Mouse (Mus musculus): ENCODE measurements around the gene Nfkbib. TPM values are rescaled to one million over a fixed set of nuclear protein-coding genes. Genes with fewer than 3 reads are reported as not detected.

The Nfkbib gene
- polyA plus RNA-seq, 1 experiment from 2014 or later = 50.7 TPM

DNA sequence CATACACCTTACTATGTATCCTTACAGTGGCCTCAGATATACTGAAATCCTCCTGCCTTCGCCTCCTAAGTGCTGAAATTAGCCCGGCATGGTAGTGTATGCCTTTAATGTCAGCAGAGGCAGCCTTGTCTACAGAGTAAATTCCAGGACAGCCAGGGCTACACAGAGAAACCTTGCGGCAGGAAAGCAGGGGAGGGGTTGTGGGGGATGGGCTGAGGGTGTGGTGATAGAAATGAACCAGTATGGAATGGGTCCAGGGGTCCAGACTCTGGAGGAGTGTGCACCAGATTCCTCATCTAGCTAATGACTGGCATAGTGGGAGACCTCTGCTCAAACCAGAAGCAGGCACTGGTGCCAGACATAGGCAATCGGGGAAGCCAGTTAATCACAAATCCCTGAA, 48.2 kb downstream of the Nfkbib start:
- H3K9me3 ChIP-seq = no peaks in the 10 kb centered on the region
- H3K36me3 ChIP-seq = peaks cover 2% of the 10 kb centered on the region; the same call in 1 of the 2 replicates
- H3K4me1 ChIP-seq = peaks cover 24% of the 10 kb centered on the region
- no peak overlapping the region for H3K4me3 ChIP-seq
- WGBS = 30% methylated on average over 4 of the region's 4 CpGs
- no peak overlapping the region for H3K27ac ChIP-seq
- DNase-seq (ENCODE audit: low spot score) = no peak
- H3K27me3 ChIP-seq (ENCODE audit: insufficient read depth, poor library complexity, severe bottlenecking) = no peaks in the 10 kb centered on the region

DNA sequence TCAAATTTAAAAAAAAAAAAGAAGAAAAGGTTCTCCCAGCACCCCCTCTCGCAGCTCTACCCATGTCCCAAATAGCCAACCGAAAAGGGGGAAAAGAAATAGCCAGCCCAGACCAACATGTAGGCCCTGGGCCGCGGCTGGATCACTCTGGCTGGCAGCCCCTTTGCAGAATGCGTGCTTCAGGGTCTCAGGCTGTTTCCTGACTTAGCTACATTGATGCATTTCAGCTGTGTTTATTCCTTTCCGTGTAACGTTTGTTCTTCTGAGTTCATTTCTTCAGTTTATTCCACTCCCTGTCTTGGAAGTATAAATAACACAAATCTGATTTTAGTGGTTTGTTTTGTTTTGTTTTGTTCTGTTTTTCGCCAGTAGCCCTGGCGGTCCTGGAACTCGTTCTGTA, 49.6 kb downstream of the Nfkbib start:
- Histone ChIP-seq H3K27ac (no peak overlapping the region), H3K36me3 (no peaks in the 10 kb centered on the region), H3K4me1 (peaks cover 31% of the 10 kb centered on the region), H3K27me3 (ENCODE audit: insufficient read depth, poor library complexity, severe bottlenecking) (no peaks in the 10 kb centered on the region), H3K4me3 (0 out of 2 replicates have a peak overlapping the region, but pooled peaks have one; percentile 70), H3K9me3 (no peaks in the 10 kb centered on the region)
- DNase-seq (ENCODE audit: low spot score) = no peak
- 84% methylated on average over 10 of the region's 10 CpGs for WGBS

DNA sequence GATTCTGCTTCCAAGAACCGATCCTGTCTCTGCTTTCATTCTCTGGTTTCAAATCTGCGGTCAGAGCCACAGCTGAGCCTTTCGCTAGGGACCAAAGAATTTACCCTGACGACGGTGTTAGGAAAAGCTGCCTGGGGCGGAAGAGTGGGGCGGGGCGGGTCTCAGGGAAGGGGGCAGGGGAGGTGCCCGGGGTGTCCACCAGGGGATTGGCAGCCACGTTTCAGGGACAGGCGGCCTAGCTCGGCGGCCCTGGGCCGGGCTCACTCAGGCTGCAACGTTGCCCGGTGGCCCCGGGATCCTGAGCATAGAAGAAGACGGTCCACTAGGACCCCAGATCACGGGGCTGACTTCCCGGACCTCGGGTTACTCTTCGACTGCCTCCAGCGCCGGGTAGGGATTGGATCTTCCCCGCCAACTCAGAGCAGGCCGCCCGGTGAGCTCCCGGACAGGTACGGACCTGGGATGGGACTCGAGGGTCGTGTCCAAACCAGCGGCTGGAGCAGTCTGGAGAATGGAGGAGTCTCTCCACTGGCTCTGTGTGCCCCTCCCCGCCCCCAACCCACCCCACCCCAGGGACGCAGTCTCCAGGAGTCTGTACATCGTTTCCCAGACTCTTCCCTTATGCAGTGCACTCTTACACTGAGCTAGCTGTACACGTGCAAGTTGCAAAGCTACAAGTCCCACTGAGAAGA, 50.6 kb downstream of the Nfkbib start, which contains the start of gene Fbxo17:
Gene Fbxo17, plus strand, starts transcription at position 215 of the 692 bp plus-strand sequence.
- Histone ChIP-seq H3K36me3 (no peaks in the 10 kb centered on the region), H3K4me3 (peak within 1 kb of the TSS; percentile 70), H3K27ac (peak within 1 kb of the TSS; percentile 92), H3K9me3 (no peaks in the 10 kb centered on the region), H3K27me3 (ENCODE audit: insufficient read depth, poor library complexity, severe bottlenecking) (no peaks in the 10 kb centered on the region), H3K4me1 (peaks cover 31% of the 10 kb centered on the region)
- WGBS = 2% methylated on average over 35 of the region's 36 CpGs
- DNase-seq (ENCODE audit: low spot score) = peak; percentile 89

DNA sequence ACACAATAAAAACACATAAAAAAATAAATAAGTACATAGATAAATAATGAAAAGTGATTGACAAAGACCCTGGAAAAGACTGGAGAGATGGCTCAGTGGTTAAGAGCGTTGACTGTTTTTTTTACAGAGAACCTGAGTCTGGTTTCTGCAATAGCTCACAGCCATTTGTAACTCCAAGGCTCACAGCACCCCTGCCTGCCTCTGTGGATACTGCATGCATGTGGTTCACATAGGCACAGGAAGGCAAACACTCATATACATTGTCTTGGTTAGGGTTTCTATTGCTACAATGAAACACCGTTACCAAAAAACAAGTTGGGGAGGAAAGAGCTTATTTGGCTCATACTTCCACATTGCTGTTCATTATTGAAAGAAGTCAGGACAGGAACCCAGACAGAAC, 51.7 kb downstream of the Nfkbib start:
- Histone ChIP-seq H3K9me3 (no peaks in the 10 kb centered on the region), H3K27ac (no peak overlapping the region), H3K4me1 (peaks cover 31% of the 10 kb centered on the region), H3K36me3 (no peaks in the 10 kb centered on the region), H3K4me3 (no peak overlapping the region), H3K27me3 (ENCODE audit: insufficient read depth, poor library complexity, severe bottlenecking) (no peaks in the 10 kb centered on the region)
- DNase-seq (ENCODE audit: low spot score) = no peak
- 90% methylated on average over 2 of the region's 2 CpGs for WGBS

DNA sequence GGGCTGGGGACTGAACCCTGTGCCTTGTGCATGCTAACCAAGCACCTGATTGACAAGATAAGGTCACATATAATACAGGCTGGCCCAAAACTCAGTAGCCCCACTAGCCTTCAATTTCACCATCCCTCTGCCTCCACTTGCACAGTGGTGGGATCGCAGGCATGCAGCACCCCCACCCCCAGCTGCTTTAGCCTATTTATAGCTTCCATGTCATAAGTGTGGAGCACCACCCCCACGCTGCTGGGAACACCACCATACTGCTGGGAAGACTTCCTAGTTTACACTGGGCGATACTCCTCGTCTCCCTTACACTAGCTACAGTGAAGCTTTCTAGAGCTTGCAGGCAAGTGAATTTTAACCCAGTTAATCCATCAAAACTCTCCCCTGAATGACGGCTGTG, 52.6 kb downstream of the Nfkbib start:
- Histone ChIP-seq H3K27ac (peak overlapping the region; percentile 54; the same call in 1 of the 2 replicates), H3K4me1 (peaks cover 31% of the 10 kb centered on the region), H3K27me3 (ENCODE audit: insufficient read depth, poor library complexity, severe bottlenecking) (no peaks in the 10 kb centered on the region), H3K9me3 (no peaks in the 10 kb centered on the region), H3K36me3 (no peaks in the 10 kb centered on the region), H3K4me3 (0 out of 2 replicates have a peak overlapping the region, but pooled peaks have one; percentile 0)
- DNase-seq (ENCODE audit: low spot score) = no peak
- 51% methylated on average over 5 of the region's 5 CpGs for WGBS

DNA sequence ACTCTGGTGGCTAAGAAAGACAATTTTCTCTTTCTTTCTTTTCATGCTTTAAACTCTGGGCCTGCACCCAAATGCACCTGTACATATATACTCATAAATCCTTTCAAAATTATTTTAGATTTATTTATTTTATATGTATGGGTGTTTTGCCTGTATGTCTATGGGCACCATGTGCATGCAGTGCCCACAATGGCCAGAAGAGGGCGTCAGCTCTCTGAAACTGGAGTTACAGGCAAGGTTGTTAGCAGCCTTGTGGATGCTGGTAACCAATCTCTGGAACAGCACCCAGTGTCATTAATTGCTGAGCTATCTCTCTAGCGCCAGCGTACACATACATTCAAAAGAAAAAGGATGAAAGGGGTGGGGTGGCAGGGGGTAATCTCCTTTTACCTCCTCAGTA, 56.4 kb downstream of the Nfkbib start:
- H3K36me3 ChIP-seq = no peaks in the 10 kb centered on the region
- peaks cover 19% of the 10 kb centered on the region for H3K4me1 ChIP-seq
- no peak overlapping the region for H3K4me3 ChIP-seq
- WGBS = 66% methylated on average over 3 of the region's 3 CpGs
- H3K27ac ChIP-seq = no peak overlapping the region
- no peak for DNase-seq (ENCODE audit: low spot score)
- no peaks in the 10 kb centered on the region for H3K27me3 ChIP-seq (ENCODE audit: insufficient read depth, poor library complexity, severe bottlenecking)
- no peaks in the 10 kb centered on the region for H3K9me3 ChIP-seq

DNA sequence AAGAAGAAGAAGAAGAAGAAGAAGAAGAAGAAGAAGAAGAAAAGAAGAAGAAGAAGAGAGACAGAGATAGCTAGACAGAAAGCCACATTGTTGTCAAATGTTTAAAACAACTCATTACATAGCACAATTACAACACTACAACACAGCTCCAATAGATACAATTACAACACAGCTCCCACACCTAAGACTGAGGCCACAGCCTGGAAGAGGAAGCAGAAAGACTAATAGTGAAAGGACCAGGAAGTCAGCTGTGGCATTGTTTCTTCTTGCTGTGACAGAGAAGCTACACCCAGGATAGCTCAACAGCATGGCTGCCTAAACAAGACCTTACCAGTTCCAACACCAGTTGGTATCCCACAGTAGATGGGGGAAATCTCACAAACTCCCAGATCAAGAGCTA, 57.9 kb downstream of the Nfkbib start:
- no peak for DNase-seq (ENCODE audit: low spot score)
- Histone ChIP-seq H3K27ac (no peak overlapping the region), H3K4me1 (peaks cover 10% of the 10 kb centered on the region), H3K27me3 (ENCODE audit: insufficient read depth, poor library complexity, severe bottlenecking) (no peaks in the 10 kb centered on the region), H3K9me3 (no peaks in the 10 kb centered on the region), H3K4me3 (no peak overlapping the region), H3K36me3 (no peaks in the 10 kb centered on the region)

Other genes with a start within 250 kb of the Nfkbib start
- not detected in 2 replicates for gene Ifnl3, start 244.7 kb downstream of the Nfkbib start, polyA plus RNA-seq (2016; fragmentation: Nextera tagmentation; extraction: Ambion mirVana)
- gene Sycn, start 226.6 kb downstream of the Nfkbib start, polyA plus RNA-seq (2016; fragmentation: Nextera tagmentation; extraction: Ambion mirVana) = not detected in 2 replicates
- not detected in 2 replicates for gene Nccrp1, start 220.3 kb downstream of the Nfkbib start, polyA plus RNA-seq (2016; fragmentation: Nextera tagmentation; extraction: Ambion mirVana)
- 24.5 and 29.7 TPM in 2 replicates for gene Samd4b, start 169.4 kb downstream of the Nfkbib start, polyA plus RNA-seq (2016; fragmentation: Nextera tagmentation; extraction: Ambion mirVana)
- 47.2 and 53.0 TPM in 2 replicates for gene Pak4, start 169.3 kb downstream of the Nfkbib start, polyA plus RNA-seq (2016; fragmentation: Nextera tagmentation; extraction: Ambion mirVana)
- 0.34 TPM in 1 of 2 replicates, not detected in the other for gene Acp7, start 136.2 kb downstream of the Nfkbib start, polyA plus RNA-seq (2016; fragmentation: Nextera tagmentation; extraction: Ambion mirVana)
- gene Fbxo27, start 74.7 kb downstream of the Nfkbib start, polyA plus RNA-seq (2016; fragmentation: Nextera tagmentation; extraction: Ambion mirVana) = 4.7 and 6.3 TPM in 2 replicates
- gene Fbxo17, start 50.7 kb downstream of the Nfkbib start, polyA plus RNA-seq (2016; fragmentation: Nextera tagmentation; extraction: Ambion mirVana) = 13.4 and 13.6 TPM in 2 replicates
- 132 and 168 TPM in 2 replicates for gene Mrps12, start 25.7 kb downstream of the Nfkbib start, polyA plus RNA-seq (2016; fragmentation: Nextera tagmentation; extraction: Ambion mirVana)
- 30.7 and 32.2 TPM in 2 replicates for gene Sars2, start 25.5 kb downstream of the Nfkbib start, polyA plus RNA-seq (2016; fragmentation: Nextera tagmentation; extraction: Ambion mirVana)
- not detected in 2 replicates for gene Ccer2, start 11.3 kb downstream of the Nfkbib start, polyA plus RNA-seq (2016; fragmentation: Nextera tagmentation; extraction: Ambion mirVana)
- 53.8 and 57.8 TPM in 2 replicates for gene Sirt2, start 777 bp downstream of the Nfkbib start, polyA plus RNA-seq (2016; fragmentation: Nextera tagmentation; extraction: Ambion mirVana)
- 3.8 and 5.2 TPM in 2 replicates for gene Rinl, start 21.5 kb upstream of the Nfkbib start, polyA plus RNA-seq (2016; fragmentation: Nextera tagmentation; extraction: Ambion mirVana)
- 213 and 221 TPM in 2 replicates for gene Hnrnpl, start 41.0 kb upstream of the Nfkbib start, polyA plus RNA-seq (2016; fragmentation: Nextera tagmentation; extraction: Ambion mirVana)
- gene Ech1, start 57.7 kb upstream of the Nfkbib start, polyA plus RNA-seq (2016; fragmentation: Nextera tagmentation; extraction: Ambion mirVana) = 118 and 136 TPM in 2 replicates
- gene Lgals4, start 66.3 kb upstream of the Nfkbib start, polyA plus RNA-seq (2016; fragmentation: Nextera tagmentation; extraction: Ambion mirVana) = 2.8 and 3.6 TPM in 2 replicates
- gene Lgals7, start 96.3 kb upstream of the Nfkbib start, polyA plus RNA-seq (2016; fragmentation: Nextera tagmentation; extraction: Ambion mirVana) = 0.24 and 0.81 TPM in 2 replicates
- 0.20 and 0.34 TPM in 2 replicates for gene Capn12, start 113.9 kb upstream of the Nfkbib start, polyA plus RNA-seq (2016; fragmentation: Nextera tagmentation; extraction: Ambion mirVana)
- 319 and 371 TPM in 2 replicates for gene Actn4, start 194.8 kb upstream of the Nfkbib start, polyA plus RNA-seq (2016; fragmentation: Nextera tagmentation; extraction: Ambion mirVana)
- gene Eif3k, start 214.4 kb upstream of the Nfkbib start, polyA plus RNA-seq (2016; fragmentation: Nextera tagmentation; extraction: Ambion mirVana) = 289 and 329 TPM in 2 replicates
- 9.9 and 14.3 TPM in 2 replicates for gene Map4k1, start 214.5 kb upstream of the Nfkbib start, polyA plus RNA-seq (2016; fragmentation: Nextera tagmentation; extraction: Ambion mirVana)

Data from heart, embryonic 10.5 days (tissue).